Mouse (Mus musculus): Measurements from ENCODE around the gene Klhdc8a.

Gene Klhdc8a

DNA sequence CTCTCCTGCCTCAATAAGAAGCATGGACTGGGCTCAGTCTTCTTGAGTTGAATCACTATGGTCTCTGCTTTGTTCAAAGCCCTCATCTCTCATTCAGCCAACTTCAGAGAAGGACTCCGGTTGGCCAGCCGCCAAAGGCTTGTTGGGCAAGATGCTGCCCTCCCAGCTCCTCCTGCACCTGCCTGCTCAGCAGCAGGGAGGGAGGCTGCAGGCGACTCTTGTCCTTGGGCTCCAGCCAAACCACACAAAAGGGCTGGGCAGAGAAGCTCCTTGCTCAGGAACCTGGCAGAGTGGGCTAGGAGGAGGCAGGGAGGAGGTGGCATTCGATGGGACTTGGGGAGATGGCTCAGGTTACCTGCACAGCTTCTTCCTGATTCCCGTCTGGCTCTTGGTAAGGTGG lies 20.8 kb downstream of the Klhdc8a start:
- DNase-seq = peak; percentile 93

DNA sequence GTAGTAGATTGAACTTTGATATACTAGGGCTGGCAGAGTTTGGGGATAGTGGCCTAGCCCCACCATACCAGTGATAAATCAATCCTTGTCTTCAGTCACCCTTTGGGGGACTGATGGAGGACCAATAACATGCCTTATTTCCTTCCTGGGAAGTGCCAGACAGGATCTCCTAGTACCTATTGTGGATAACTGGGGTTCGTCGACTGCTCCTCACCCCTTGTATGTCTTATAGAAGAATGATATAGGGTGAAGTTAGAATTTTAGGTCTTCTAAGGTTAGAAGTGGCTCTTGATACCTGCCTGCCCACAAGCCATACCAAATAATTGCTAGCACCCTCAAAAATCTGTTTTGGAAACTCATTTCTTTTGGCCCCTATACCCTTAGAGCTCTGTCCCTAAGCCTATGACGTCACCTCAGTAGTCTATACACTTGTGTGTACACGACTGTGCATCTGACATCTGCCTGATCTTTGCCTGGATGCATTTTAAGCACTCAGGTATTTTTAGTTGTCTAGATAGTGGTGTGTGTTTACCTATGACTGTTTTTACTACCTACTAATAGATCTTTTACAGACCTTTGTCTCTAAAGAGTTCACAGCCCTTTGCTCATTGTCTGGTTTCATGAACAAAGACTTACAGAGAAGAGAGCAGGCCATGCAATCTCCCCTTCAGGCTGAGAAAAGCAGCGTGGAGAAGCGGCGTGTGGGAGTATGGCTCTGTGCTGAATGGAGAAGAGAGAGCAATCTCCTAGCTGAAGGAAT lies 23.6 kb downstream of the Klhdc8a start:
- DNase-seq = no peak

DNA sequence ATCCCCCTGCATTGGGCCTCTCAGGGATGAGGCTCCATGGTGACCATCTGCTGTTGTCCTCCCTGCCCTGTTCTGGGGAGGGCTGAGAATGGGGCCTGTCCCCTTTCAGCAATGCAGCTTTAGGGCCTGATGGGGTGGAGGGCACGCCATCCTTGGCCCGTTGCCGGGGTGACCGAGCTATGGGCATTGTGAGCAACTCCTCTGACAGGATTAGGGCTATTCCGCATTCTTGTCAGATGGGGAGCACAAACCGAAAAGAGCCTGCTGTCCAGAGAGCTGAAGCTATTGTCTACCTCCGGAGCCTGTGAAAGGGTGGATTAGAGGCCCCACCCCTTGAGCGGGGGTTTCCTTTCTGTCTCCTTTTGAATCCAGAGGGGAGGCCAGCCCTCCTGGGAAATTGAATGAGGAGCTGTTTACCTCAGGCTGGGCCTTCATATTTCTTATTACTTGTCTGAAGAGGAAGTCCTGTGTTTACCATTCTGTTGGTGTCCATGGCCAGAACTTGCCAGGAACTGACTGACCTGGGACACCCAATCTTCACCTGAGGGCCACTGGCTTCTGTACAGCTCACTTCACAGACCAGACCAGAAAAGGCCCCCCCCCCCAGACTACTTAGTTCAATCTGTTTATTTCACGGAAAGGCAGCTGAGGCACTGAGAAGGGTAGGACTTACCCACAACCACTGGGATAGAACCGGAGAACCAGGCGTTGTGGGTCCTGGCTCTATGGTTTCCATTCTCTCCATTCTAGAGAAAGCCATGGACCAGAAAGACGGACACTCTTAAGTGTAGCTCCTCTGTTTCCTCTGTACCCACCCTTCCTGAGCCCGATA lies 24.5 kb downstream of the Klhdc8a start:
- peak; percentile 63 for DNase-seq

DNA sequence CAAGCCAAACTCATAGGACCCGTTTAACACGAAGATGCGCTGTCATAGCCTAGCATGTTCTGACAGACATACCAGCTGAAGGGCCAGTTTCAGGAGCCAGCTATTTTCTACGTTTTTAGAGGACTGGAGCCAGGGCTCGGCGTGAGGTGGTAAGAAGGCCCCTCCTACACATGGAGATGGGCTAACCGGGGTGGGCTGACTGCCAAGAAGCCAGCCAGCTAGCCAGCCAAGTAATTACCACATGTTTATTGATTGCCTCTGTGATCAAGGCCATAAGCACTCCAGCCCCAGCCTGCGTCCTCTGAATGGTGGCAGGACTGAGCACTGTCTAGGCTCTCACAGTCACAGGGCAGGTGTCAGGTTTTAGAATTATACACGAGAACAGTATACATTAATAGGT lies 28.4 kb downstream of the Klhdc8a start:
- peak; percentile 62 for DNase-seq

DNA sequence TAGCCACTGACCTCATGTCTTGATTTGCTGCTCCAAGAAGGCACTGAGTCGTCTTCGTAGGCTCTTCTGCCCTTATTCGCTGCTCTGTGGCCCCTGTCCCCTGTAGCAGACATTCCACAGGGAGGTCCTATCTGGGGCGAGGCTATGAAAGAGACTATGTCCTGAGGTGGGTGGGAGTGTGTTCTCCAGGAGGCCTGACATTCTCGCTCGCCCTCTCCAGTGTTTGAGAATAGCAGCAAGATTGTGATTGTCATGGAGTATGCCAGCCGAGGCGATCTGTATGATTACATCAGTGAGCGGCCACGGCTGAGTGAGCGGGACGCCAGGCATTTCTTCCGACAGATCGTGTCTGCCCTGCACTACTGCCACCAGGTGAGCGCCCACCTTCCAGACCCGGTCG lies 29.1 kb downstream of the Klhdc8a start:
- DNase-seq = no peak

DNA sequence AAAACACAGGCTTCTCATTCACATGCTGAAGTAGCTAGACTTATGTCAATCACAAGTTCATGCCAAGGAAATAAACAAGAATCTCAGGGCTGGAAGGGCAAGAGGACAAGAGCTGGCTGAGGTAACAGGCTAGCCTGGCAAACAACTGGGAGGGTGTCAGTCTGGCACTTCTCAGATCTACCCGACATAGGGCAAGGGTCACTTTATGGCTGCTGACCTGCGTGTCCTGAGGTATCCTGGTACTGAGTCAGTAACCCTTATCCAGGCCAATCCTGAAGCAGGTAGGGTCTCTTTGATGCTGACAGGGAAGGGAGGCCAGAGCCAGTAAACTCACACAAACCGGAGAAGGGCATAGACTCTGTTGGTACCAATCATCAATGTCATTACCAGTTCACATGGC lies 30.1 kb downstream of the Klhdc8a start:
- DNase-seq = no peak

DNA sequence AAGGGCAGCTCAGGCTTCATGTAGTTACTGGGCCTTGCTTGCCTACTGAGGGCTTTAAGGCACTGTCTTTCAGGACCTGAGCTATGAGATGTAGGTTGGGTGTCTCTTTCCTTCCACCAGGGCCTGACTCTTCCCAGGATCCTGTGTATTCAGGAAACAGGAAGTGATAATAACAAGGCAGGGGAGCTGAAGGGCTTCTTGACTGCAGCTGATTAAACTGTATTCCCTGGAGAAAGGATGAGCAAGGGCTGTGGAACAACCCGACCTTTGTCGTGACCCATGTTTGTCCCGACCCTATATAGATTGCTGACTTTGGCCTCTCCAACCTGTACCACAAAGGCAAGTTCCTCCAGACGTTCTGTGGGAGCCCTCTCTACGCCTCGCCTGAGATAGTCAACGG lies 31.2 kb downstream of the Klhdc8a start:
- DNase-seq = no peak

DNA sequence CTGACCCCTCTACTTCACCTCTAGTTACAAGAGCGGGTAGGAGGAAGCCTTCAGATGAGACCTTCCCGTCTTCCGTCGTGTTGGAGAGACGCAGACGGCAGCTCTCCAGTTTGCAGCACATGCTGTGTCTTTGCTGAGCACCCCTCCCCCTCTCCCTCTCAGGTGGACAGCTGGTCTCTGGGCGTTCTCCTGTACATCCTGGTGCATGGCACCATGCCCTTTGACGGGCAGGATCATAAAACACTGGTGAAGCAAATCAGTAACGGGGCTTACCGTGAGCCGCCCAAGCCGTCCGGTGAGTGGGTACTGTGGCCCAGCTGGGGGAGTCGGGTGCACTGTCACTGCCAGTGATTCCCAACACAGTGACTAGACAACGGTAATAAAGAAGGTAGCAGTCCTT lies 32.0 kb downstream of the Klhdc8a start:
- DNase-seq = no peak

DNA sequence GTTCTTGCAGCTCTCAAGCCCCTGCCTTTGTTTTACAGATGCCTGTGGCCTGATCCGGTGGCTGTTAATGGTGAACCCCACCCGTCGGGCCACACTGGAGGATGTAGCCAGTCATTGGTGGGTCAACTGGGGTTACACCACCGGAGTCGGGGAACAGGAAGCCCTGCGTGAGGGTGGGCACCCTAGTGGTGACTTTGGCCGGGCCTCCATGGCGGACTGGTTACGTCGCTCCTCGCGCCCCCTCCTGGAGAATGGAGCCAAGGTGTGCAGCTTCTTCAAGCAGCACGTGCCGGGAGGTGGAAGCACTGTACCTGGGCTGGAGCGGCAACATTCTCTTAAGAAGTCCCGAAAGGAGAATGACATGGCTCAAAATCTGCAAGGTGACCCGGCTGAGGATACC lies 32.9 kb downstream of the Klhdc8a start:
- no peak for DNase-seq

DNA sequence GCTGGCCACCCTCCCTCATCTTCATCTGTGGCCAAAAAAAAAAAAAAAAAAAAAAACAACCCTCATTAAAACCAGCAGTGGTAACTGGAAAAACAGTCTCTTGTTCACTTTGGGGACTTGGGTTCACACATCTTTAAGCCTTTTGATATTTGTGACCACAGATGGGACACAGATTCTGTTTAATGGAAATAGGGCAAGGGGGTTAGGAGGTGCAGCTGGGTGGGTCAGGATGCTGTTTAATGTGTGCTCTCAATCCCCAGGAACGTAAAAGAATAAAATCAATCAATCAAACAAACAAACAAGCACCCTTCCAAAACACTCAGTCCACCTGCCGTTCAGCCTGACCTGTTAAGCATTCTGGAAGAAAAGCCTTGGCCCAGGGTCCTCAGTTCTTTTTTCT lies 34.8 kb downstream of the Klhdc8a start:
- peak; percentile 31 for DNase-seq

DNA sequence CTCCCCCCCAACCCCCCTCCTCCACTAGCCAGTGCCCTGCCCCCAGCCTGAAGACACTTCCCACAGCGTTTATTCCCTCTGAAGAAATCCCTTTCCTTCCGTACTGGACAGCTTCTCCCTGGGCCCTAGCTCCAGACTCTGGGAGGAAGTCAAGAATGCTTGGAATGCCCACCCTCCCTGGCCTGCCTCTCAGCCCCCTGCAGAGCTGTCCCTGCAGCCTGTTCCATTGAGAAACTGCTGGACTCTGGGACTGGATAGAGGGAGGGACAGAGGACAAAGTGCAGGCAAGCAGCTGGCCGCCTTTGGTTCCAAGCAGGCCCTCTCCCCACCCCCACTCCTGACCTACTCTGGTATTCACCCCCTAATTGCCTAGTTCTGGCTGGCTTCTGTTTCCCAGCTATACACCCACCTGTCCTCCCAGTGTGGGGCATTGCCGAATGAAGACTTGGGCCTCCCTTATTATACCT lies 35.3 kb downstream of the Klhdc8a start:
- peak; percentile 93 for DNase-seq

DNA sequence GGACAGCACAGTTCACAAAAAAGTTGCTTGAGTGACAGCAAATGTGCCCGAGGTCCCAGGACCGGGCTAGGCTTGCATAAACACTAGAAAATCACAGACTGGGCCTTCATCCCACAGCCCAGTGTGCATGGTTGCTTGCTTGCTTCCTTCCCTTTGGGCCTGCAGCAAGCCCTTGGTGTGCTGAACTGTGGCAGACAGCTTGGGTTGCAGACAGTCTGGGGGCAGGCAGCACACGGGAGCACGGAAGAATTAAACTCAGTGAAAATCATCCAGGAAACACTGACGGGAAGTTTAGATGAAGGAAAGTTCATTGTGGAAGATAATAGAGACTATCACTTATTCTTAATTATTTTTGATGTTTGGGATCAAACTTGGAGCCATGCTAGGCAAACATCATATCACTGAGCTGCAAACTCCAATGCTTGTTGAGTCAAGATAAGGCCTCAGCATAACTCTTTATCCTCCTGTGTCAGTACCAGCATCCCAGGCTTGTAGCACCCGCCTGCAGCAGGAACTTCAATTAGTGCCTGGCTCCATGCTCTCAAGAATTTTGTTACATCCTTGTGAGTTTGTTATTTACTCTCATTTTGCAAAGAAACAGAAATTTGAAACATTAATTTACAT lies 35.9 kb downstream of the Klhdc8a start:
- DNase-seq = peak; percentile 12

DNA sequence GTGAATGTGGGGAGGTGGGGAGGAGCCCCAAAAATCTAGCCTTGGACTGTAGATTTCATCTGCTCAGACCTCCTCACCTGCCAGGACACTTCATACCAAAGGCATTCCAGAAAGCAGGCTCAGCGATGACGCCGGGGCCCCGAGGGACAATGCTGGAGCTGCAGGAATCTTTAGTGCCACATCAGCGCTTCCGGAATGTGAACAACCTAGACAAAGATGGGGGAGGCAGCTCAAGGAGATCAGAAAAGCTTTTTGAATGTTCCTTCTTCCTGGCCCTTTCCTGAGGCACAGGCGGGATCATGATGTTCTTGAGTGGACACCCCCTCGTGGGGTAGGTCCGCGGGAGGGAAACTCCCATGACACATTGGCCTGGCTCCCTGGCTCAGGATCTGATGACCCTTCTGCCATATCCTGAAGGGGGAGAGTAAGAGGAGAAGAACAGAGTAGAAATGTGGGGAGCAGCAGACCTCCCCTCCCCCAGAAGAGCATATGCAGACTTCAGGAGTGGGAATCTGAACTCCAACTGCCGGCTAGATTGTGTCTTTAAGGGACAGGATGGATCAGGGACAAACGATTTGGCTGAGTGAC lies 37.0 kb downstream of the Klhdc8a start:
- DNase-seq = peak; percentile 79

DNA sequence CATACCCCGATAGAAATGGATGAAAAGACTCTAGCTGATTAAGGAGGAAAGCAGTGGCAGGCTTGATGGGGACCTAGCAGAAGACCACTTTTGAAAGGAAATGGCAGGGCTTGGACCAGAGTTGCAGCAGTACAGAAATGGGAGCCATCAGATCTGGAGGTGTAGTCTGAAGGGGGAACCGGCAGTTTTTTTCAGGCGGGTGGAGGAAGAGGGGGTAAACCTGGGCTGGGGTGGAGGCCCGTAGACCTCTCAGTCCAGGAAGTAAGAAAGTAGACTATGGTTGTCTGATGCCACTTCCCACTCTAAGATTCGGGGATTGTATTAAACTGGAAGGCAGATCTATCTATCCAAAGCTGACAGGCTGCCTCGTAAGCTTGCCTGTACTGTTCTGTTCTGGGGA lies 38.5 kb downstream of the Klhdc8a start:
- DNase-seq = no peak

DNA sequence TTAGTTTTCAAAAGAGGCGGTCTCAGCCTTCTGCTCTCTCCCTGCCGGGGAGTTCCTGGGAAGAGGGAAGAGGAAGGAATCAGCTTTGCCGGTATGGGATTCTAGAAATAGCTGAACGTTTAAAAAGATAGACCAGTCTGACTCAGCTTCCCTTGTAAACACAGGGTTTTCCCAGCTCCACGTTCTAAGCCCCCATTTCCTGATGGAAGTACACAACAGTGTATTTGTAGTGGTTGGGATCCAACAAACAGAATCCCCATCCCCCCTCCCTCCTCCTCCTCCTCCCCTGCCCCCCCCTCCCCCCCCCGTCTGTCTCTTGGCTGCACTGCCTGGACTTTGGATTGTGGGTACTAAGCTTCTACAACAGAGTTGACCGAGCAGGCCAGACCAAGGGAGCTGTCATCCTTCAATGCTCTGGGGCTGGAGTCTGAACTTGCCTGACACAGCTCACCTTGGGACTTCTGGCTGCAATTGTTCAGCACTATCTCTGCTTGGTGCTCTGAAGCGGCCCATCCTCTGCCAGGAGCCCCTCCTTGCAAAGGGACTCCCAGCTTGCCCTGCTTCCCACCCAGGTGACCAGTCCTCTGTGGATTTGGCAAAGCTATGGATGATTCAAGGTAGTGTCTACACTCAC lies 39.7 kb downstream of the Klhdc8a start:
- DNase-seq = peak; percentile 65

DNA sequence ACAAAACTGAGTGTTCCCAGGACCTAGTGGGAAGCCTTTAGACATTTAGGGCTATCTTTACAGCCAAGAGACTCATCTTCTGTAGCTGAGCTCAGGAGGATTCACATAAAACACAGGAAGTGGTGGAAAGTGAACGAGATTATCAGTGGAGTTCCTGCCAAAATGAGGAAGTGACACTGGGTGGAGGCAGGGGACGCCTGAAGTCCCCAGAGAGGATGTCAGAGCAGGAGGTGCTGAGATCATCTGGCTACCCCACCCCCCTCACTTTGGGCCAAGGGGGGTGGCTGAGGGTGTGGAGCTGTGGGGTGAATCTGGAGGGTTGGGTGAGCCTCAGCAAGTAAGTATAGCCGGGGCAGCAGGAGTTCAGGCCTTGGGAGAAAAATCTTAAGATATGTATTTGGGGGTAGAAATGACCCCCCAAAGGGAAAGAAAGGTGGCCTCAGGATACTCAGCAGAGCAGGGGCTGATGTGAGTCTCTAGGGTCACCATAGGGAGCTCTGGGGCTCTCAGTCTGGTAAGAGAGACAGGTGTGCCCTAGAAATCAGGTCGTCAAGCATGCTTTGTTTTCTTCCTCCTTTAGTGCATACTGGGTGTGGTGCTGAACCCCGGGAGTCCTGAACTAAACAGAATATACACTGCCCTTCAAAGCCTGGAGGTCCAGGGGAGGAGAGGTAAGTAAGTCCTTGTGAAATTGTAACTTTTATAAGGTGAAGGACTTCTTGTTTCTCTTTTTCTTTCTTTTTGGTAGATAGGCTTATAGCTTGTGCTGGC lies 43.5 kb downstream of the Klhdc8a start:
- peak; percentile 70 for DNase-seq

DNA sequence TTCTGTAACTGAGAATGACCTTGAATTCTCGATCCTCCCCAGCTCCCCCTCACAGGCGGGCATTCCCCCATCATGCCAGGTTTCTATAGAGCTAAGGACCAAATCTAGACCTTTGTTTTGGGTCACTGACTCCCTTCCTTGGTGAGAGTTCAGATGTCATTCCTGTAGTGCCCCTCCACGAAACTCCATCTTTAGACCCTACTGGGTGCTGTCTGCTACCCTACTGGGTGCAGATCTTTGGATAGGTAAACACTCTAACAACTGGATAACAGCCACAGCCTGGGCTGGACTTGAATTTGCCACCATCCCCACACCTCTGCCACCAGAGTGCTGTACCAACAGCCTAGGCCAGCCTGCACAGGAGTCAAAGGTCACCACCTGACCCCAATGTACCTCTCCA lies 44.1 kb downstream of the Klhdc8a start:
- peak; percentile 10 for DNase-seq

DNA sequence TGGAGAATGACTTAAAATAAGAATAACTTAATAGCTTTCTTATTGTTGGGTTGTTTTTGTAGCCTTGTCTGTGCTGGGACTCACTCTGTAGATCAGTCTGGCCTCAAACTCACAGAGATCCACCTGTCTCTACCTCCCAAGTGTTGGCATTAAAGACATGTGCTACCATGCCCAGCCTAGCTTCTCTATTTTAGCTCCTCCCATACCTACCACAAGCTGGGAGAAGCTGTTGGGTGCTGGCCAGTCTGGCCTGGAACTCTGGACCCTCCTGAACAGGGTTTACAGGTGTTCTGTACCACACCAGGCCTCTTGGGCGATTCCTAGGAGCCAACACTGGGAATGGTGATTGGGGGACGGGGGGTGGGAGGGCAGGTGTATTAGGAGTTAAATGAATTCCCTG lies 44.8 kb downstream of the Klhdc8a start:
- DNase-seq = peak; percentile 10

DNA sequence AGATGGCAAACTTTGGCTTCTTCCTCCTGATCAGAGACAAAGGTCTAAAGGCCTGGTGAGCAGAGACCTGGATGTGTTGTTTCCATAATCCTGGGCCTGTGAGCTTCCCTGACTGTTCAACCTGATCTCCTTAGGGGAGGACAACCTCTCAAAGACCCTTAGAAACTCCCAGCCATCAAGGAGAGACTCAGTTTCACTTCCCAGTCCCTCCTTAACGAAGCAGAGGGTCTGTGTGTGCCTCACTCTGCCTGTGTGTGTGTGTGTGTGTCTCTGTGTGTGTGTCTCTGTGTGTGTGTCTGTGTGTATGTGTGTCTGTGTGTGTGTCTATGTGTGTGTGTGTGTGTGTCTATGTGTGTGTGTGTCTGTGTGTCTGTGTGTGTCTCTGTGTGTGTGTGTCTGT lies 45.2 kb downstream of the Klhdc8a start:
- no peak for DNase-seq

DNA sequence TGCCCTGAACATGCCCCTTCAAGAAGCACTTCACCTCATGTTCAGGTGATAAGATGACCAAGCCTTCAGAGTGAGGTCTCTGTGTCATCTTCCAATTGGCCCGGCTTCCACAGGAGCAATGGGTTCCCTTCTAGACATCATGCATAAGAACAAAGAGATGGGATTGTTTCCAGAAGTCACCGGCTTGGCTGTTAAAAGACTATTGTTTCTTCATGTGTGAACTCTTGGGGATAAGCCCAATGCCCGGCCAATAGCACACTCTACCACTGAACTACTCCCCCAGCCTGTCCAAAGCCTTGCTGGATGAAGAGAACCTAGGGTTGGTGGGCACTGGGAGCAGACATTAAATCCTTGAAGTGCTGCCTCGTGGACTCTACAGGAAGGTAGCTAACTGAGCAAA lies 47.1 kb downstream of the Klhdc8a start:
- DNase-seq = no peak

DNA sequence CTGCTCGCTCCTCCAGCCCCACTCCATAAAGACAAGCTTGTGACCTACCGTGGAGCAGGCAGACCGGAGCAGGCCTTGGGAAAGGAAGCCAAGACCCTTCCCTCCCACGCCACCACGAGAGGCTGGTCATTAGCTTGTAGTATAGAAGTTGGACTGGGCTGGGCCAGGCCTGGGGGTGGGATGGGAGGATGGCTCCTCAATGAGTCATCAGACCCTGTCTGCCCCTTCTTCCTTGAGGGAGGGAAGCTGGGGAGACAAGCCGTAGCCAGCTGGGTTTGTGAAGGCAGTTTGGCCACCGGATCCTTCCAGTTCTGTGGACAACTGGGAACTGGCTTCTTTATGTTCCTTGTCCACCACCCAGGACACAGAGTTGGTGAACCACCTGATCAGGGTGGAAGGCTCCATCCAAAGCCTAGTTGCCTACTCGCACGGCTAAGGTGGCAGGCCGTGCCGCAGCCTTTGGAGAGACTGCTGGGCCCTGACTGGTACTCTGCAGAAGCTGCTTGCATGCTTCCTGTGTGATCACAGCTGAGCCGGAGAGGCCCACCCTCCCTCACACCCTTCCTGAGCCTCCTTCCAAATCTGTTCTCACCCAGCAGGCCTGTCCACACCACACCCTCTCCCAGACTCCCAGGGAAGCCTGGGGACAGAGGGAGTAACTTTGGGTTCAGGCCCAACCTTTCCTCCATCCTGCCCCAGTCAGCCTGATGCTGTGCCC lies 47.9 kb downstream of the Klhdc8a start:
- peak; percentile 81 for DNase-seq
